Mouse (Mus musculus): ENCODE data around the gene Ppp2r2d.

Gene Ppp2r2d

GRCm38 (mm10) chr7:138845544-138846391, at the start of gene Ppp2r2d, which contains the start of gene Mapk1ip1:
Gene Ppp2r2d, plus strand, starts transcription at chr7:138846079.
Gene Mapk1ip1, minus strand, starts transcription at chr7:138846273.
- peak; percentile 96 for DNase-seq (ENCODE audit: low read depth)

- no peak for DNase-seq (ENCODE audit: low read depth)
Measured at GRCm38 (mm10) chr7:138803386-138803785, 42.5 kb upstream of the Ppp2r2d start.

GRCm38 (mm10) chr7:138807146-138807545, 38.7 kb upstream of the Ppp2r2d start:
- no peak for DNase-seq (ENCODE audit: low read depth)

GRCm38 (mm10) chr7:138813213-138813875, 32.5 kb upstream of the Ppp2r2d start:
- no peak for DNase-seq (ENCODE audit: low read depth)

- no peak for DNase-seq (ENCODE audit: low read depth)
Measured at GRCm38 (mm10) chr7:138818314-138818713, 27.6 kb upstream of the Ppp2r2d start.

GRCm38 (mm10) chr7:138824423-138824822, 21.5 kb upstream of the Ppp2r2d start:
- no peak for DNase-seq (ENCODE audit: low read depth)

- DNase-seq (ENCODE audit: low read depth) = no peak
Measured at GRCm38 (mm10) chr7:138824995-138825756, 20.7 kb upstream of the Ppp2r2d start.

- peak; percentile 72 for DNase-seq (ENCODE audit: low read depth)
Measured at GRCm38 (mm10) chr7:138827812-138828211, 18.1 kb upstream of the Ppp2r2d start.

GRCm38 (mm10) chr7:138835028-138835427, 10.9 kb upstream of the Ppp2r2d start:
- DNase-seq (ENCODE audit: low read depth) = no peak

GRCm38 (mm10) chr7:138840594-138841021, 5.3 kb upstream of the Ppp2r2d start:
- DNase-seq (ENCODE audit: low read depth) = peak; percentile 74

GRCm38 (mm10) chr7:138841436-138842151, 4.3 kb upstream of the Ppp2r2d start:
- DNase-seq (ENCODE audit: low read depth) = no peak

GRCm38 (mm10) chr7:138843421-138843820, 2.5 kb upstream of the Ppp2r2d start:
- no peak for DNase-seq (ENCODE audit: low read depth)

- DNase-seq (ENCODE audit: low read depth) = no peak
Measured at GRCm38 (mm10) chr7:138845111-138845510, 768 bp upstream of the Ppp2r2d start.

GRCm38 (mm10) chr7:138846502-138846991, 668 bp downstream of the Ppp2r2d start:
- no peak for DNase-seq (ENCODE audit: low read depth)

- peak; percentile 37 for DNase-seq (ENCODE audit: low read depth)
Measured at GRCm38 (mm10) chr7:138847316-138848027, 1.6 kb downstream of the Ppp2r2d start.

GRCm38 (mm10) chr7:138848028-138848920, 2.4 kb downstream of the Ppp2r2d start:
- DNase-seq (ENCODE audit: low read depth) = no peak

GRCm38 (mm10) chr7:138850083-138850482, 4.2 kb downstream of the Ppp2r2d start:
- DNase-seq (ENCODE audit: low read depth) = no peak

GRCm38 (mm10) chr7:138853417-138854031, 7.6 kb downstream of the Ppp2r2d start:
- no peak for DNase-seq (ENCODE audit: low read depth)

GRCm38 (mm10) chr7:138854201-138854600, 8.3 kb downstream of the Ppp2r2d start:
- no peak for DNase-seq (ENCODE audit: low read depth)

Measured in naive thymus-derived CD4-positive, alpha-beta T cell, adult 2 months (primary cell).